Mouse (Mus musculus) kidney, embryonic 15.5 days (tissue): ENCODE data around the gene Usp16. TPM values are rescaled to one million over a fixed set of nuclear protein-coding genes. Genes with fewer than 3 reads are reported as not detected.
"Not testable (repeated sequence)": the region's sequence is repeated elsewhere in the genome, so short reads cannot be mapped to it uniquely, and the experiment has no call there.

Source experiments
- ATAC-seq: fragments of 200-750 bp; cut with Nextera tagmentation; replicated peaks from 2 replicates; pipeline ENCODE4 v1.8.0; 2017; ENCODE audit warnings: moderate TSS enrichment; ENCODE audit not compliant: low FRiP score
- H3K27ac ChIP-seq: fragments of 300-500 bp; sonication (generic); 2 replicates; pipeline ENCODE4 v1.5.1; 2015; ENCODE audit warnings: mild to moderate bottlenecking, inconsistent platforms
- H3K27me3 ChIP-seq: fragments of 300-500 bp; sonication (generic); 2 replicates; pipeline ENCODE4 v1.6.1; 2015; ENCODE audit warnings: inconsistent platforms
- H3K36me3 ChIP-seq: fragments of 300-500 bp; sonication (generic); 2 replicates; pipeline ENCODE4 v1.6.1; 2015; ENCODE audit warnings: inconsistent platforms
- H3K4me1 ChIP-seq: fragments of 300-500 bp; sonication (generic); 2 replicates; pipeline ENCODE4 v1.6.1; 2015; ENCODE audit warnings: inconsistent platforms
- H3K4me2 ChIP-seq: fragments of 300-500 bp; sonication (generic); 2 replicates; pipeline ENCODE4 v1.6.1; 2015; ENCODE audit warnings: moderate library complexity, mild to moderate bottlenecking, inconsistent platforms
- H3K4me3 ChIP-seq: fragments of 300-500 bp; sonication (generic); replicated peaks from 2 replicates; pipeline ENCODE4 v1.5.1; 2015; ENCODE audit warnings: mild to moderate bottlenecking, inconsistent platforms
- H3K9ac ChIP-seq: fragments of 300-500 bp; sonication (generic); 2 replicates; pipeline ENCODE4 v1.6.1; 2015; ENCODE audit warnings: mild to moderate bottlenecking, inconsistent platforms
- H3K9me3 ChIP-seq: fragments of 300-500 bp; sonication (generic); replicated peaks from 2 replicates; pipeline ENCODE4 v1.6.1; 2016; ENCODE audit warnings: inconsistent platforms
- WGBS: fragments of 180-500 bp; shearing (Covaris S2); methylation state at CpG from one replicate; pipeline ENCODE4 v1.1.7; 2015; ENCODE audit warnings: mixed read lengths; 5-methylcytosine and 5-hydroxymethylcytosine counted together
- polyA plus RNA-seq: library from polyadenylated mRNA; unstranded; fragments of >200 nt; fragmentation: Nextera tagmentation; extraction: Ambion mirVana; gene quantifications from 2 replicates; pipeline ENCODE4 v1.2.1, GENCODE M21; 2015

The Usp16 gene
- polyA plus RNA-seq, 1 experiment from 2014 or later = 37.8 TPM

- H3K27ac ChIP-seq, H3K9ac ChIP-seq, H3K9me3 ChIP-seq, ATAC-seq, H3K4me2 ChIP-seq, H3K4me3 ChIP-seq, H3K27me3 ChIP-seq: not testable (repeated sequence)
- peaks cover 70% of the 10 kb centered on the region for H3K36me3 ChIP-seq
- WGBS = 92% methylated on average over 12 of the region's 12 CpGs
- H3K4me1 ChIP-seq = peaks cover 17% of the 10 kb centered on the region
These were observed 37.8 kb downstream of the Usp16 start for GRCm38 (mm10) chr16:87492191-87492792.

- H3K9me3 ChIP-seq = no peaks in the 10 kb centered on the region
- peak; percentile 50 for ATAC-seq
- H3K4me3 ChIP-seq = peak overlapping the region; percentile 87
- H3K4me2 ChIP-seq = peak overlapping the region; percentile 73
- no peaks in the 10 kb centered on the region for H3K27me3 ChIP-seq
- under 1% methylated on average over 37 of the region's 39 CpGs for WGBS
- peaks cover 41% of the 10 kb centered on the region for H3K36me3 ChIP-seq
- peaks cover 17% of the 10 kb centered on the region for H3K4me1 ChIP-seq
- H3K9ac ChIP-seq = peak overlapping the region; percentile 98
- H3K27ac ChIP-seq = peak overlapping the region; percentile 92
These were observed 40.6 kb downstream of the Usp16 start for GRCm38 (mm10) chr16:87494955-87495655.

GRCm38 (mm10) chr16:87495716-87496447 lies 41.4 kb downstream of the Usp16 start, which contains the start of gene Cct8:
TSS of gene Cct8 (minus strand) at chr16:87495873.
- peaks cover 19% of the 10 kb centered on the region for H3K4me1 ChIP-seq
- peak within 1 kb of the TSS; percentile 73 for H3K4me2 ChIP-seq
- under 1% methylated on average over 48 of the region's 48 CpGs for WGBS
- H3K4me3 ChIP-seq = peak within 1 kb of the TSS; percentile 87
- no peaks in the 10 kb centered on the region for H3K9me3 ChIP-seq
- peak within 1 kb of the TSS; percentile 92 for H3K27ac ChIP-seq
- H3K27me3 ChIP-seq = no peaks in the 10 kb centered on the region
- peak within 1 kb of the TSS; percentile 98 for H3K9ac ChIP-seq
- peak; percentile 96 for ATAC-seq
- peaks cover 34% of the 10 kb centered on the region for H3K36me3 ChIP-seq

GRCm38 (mm10) chr16:87496728-87497127 lies 42.2 kb downstream of the Usp16 start:
- H3K4me2 ChIP-seq = peak overlapping the region; percentile 73
- H3K36me3 ChIP-seq = peaks cover 25% of the 10 kb centered on the region
- H3K4me3 ChIP-seq = peak overlapping the region; percentile 87
- H3K9me3 ChIP-seq = no peaks in the 10 kb centered on the region
- peaks cover 25% of the 10 kb centered on the region for H3K4me1 ChIP-seq
- 96% methylated on average over 2 of the region's 2 CpGs for WGBS
- no peak overlapping the region; the same call in 1 of the 2 replicates for H3K9ac ChIP-seq
- no peak overlapping the region for H3K27ac ChIP-seq
- H3K27me3 ChIP-seq = no peaks in the 10 kb centered on the region
- ATAC-seq = no peak

GRCm38 (mm10) chr16:87497171-87497570 lies 42.7 kb downstream of the Usp16 start:
- H3K4me3 ChIP-seq = no peak overlapping the region
- H3K9ac ChIP-seq = no peak overlapping the region
- peaks cover 25% of the 10 kb centered on the region for H3K4me1 ChIP-seq
- H3K27me3 ChIP-seq = no peaks in the 10 kb centered on the region
- peak overlapping the region; percentile 73 for H3K4me2 ChIP-seq
- H3K36me3 ChIP-seq = peaks cover 21% of the 10 kb centered on the region
- no peaks in the 10 kb centered on the region for H3K9me3 ChIP-seq
- H3K27ac ChIP-seq = no peak overlapping the region
- no peak for ATAC-seq
- WGBS = 81% methylated on average over 6 of the region's 6 CpGs

GRCm38 (mm10) chr16:87499556-87499955 lies 45.1 kb downstream of the Usp16 start:
- no peaks in the 10 kb centered on the region for H3K9me3 ChIP-seq
- no peak overlapping the region for H3K27ac ChIP-seq
- no peaks in the 10 kb centered on the region for H3K36me3 ChIP-seq
- H3K4me3 ChIP-seq = no peak overlapping the region
- H3K9ac ChIP-seq = no peak overlapping the region
- H3K27me3 ChIP-seq = no peaks in the 10 kb centered on the region
- WGBS = 68% methylated on average over 6 of the region's 6 CpGs
- ATAC-seq = no peak
- no peak overlapping the region for H3K4me2 ChIP-seq
- H3K4me1 ChIP-seq = peaks cover 17% of the 10 kb centered on the region

- no peaks in the 10 kb centered on the region for H3K9me3 ChIP-seq
- ATAC-seq = peak; percentile 63
- no peaks in the 10 kb centered on the region for H3K27me3 ChIP-seq
- peaks cover 13% of the 10 kb centered on the region for H3K4me1 ChIP-seq
- H3K4me2 ChIP-seq = no peak overlapping the region
- peak overlapping the region; percentile 55; the same call in 1 of the 2 replicates for H3K27ac ChIP-seq
- H3K4me3 ChIP-seq = no peak overlapping the region
- H3K9ac ChIP-seq = no peak overlapping the region
- no peaks in the 10 kb centered on the region for H3K36me3 ChIP-seq
- 38% methylated on average over 13 of the region's 13 CpGs for WGBS
These were observed 47.0 kb downstream of the Usp16 start for GRCm38 (mm10) chr16:87501304-87502078.

- Histone ChIP-seq H3K27me3 (no peaks in the 10 kb centered on the region), H3K27ac (no peak overlapping the region), H3K4me3 (no peak overlapping the region), H3K9ac (no peak overlapping the region), H3K9me3 (no peaks in the 10 kb centered on the region), H3K4me2 (no peak overlapping the region), H3K4me1 (peaks cover 4% of the 10 kb centered on the region; the same call in 1 of the 2 replicates), H3K36me3 (no peaks in the 10 kb centered on the region)
- no peak for ATAC-seq
- 58% methylated on average over 5 of the region's 5 CpGs for WGBS
These were observed 57.2 kb downstream of the Usp16 start for GRCm38 (mm10) chr16:87511706-87512105.

- Histone ChIP-seq H3K4me3 (no peak overlapping the region), H3K9ac (no peak overlapping the region), H3K9me3 (no peaks in the 10 kb centered on the region), H3K4me2 (no peak overlapping the region), H3K4me1 (peaks cover 2% of the 10 kb centered on the region; the same call in 1 of the 2 replicates), H3K27ac (no peak overlapping the region), H3K36me3 (no peaks in the 10 kb centered on the region), H3K27me3 (no peaks in the 10 kb centered on the region)
- no peak for ATAC-seq
- 84% methylated on average over 14 of the region's 14 CpGs for WGBS
These were observed 57.8 kb downstream of the Usp16 start for GRCm38 (mm10) chr16:87512331-87512730.

GRCm38 (mm10) chr16:87524228-87524627 lies 69.7 kb downstream of the Usp16 start:
- ATAC-seq = no peak
- H3K4me2 ChIP-seq = no peak overlapping the region
- H3K9me3 ChIP-seq = no peaks in the 10 kb centered on the region
- H3K36me3 ChIP-seq = no peaks in the 10 kb centered on the region
- peaks cover 9% of the 10 kb centered on the region; the same call in 1 of the 2 replicates for H3K4me1 ChIP-seq
- WGBS = 87% methylated on average over 5 of the region's 5 CpGs
- H3K4me3 ChIP-seq = no peak overlapping the region
- H3K9ac ChIP-seq = no peak overlapping the region
- H3K27me3 ChIP-seq = 0 out of 2 replicates have a peak, but pooled peaks cover 3% of the 10 kb centered on the region
- H3K27ac ChIP-seq = no peak overlapping the region

GRCm38 (mm10) chr16:87527553-87528249 lies 73.2 kb downstream of the Usp16 start:
- H3K4me3 ChIP-seq = no peak overlapping the region
- H3K4me2 ChIP-seq = no peak overlapping the region
- H3K27me3 ChIP-seq = no peaks in the 10 kb centered on the region
- H3K4me1 ChIP-seq = peaks cover 12% of the 10 kb centered on the region; the same call in 1 of the 2 replicates
- peak; percentile 59; the same call in 1 of the 2 replicates for ATAC-seq
- no peak overlapping the region for H3K9ac ChIP-seq
- 42% methylated on average over 8 of the region's 8 CpGs for whole genome bisulfite sequencing
- H3K9me3 ChIP-seq = no peaks in the 10 kb centered on the region
- no peaks in the 10 kb centered on the region for H3K36me3 ChIP-seq
- no peak overlapping the region for H3K27ac ChIP-seq
